Mouse (Mus musculus) urinary bladder, postnatal 4 days (tissue): ENCODE data around the gene Gm498.

Experiments used
- DNase-seq, 2 experiments: peaks; one replicate each; pipeline ENCODE4 v3.0.0; 2021 to 2022; ENCODE audit warnings: low spot score in 2 of 2

The Gm498 gene

DNA sequence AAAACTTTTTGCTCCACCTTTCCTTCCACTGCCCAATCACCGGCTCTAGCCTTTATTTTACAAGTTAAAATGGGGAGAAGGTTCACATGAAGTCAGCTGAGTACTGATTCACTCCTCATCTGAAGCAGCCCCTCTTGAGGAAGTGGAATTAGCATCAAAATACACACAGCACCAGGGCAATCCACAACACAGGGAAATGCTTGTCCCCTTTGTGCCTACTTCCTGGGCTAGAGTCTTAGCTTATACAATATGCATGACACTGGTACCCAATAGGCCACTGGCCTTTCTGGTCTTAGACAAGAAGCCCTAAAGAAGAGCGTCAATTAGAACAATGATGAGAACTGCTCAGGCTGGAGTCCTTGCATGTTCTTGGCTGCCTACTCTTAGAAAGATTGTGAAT, 25.7 kb downstream of the Gm498 start:
- no peak for DNase-seq

DNA sequence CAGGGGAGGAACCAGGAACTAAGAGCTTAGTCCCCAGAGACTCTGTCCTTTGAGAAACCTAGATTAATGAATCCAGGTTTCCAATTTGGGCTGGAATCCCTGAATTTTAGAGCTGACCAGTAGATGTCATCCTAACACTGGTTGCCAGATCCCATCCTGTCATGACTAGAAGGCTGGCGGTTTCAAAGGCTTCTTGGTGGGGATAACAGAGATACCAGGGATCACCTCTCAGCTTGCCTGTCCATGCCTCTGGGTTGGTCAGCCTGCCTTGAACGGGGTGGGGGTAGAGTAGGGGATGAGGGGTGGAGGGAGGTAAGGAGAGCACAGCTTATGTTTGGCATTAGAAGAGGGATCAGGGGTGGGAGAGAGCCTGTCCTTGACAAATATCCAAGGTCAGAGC, 34.0 kb downstream of the Gm498 start:
- DNase-seq: no peak

- no peak for DNase-seq
These were observed 38.5 kb downstream of the Gm498 start for GRCm38 (mm10) chr7:143905176-143905575.

- DNase-seq: no peak
These were observed 39.0 kb downstream of the Gm498 start for GRCm38 (mm10) chr7:143905606-143906005.

- DNase-seq: no peak
These were observed 47.0 kb downstream of the Gm498 start for GRCm38 (mm10) chr7:143913611-143914010.

GRCm38 (mm10) chr7:143919031-143919679, 52.5 kb downstream of the Gm498 start:
- DNase-seq: no peak

DNA sequence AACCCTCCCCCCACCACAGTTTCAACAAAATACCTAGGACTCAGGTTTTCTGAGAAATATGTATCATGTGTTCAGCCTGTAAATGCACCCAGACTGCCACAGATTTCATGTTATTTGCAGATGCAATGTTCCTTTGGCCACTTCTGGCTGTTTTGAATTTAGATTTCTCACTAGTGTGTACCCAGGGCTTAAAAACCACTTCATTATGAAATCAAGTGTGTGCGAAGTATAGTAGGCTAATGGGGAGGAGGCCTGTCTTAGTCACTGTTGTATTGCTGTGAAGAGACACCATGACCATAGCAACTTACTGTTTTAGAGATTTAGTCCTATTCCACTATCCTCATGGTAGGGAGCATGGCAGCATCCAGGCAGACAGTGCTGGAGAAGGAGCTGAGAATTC, 63.3 kb downstream of the Gm498 start:
- no peak for DNase-seq

- no peak for DNase-seq
These were observed 72.0 kb downstream of the Gm498 start for GRCm38 (mm10) chr7:143938647-143939046.

GRCm38 (mm10) chr7:143939476-143939875, 72.8 kb downstream of the Gm498 start:
- no peak for DNase-seq

GRCm38 (mm10) chr7:143942941-143943691, 76.5 kb downstream of the Gm498 start:
- no peak for DNase-seq

- peak in 1 of 2 experiments; percentile 25 for DNase-seq
These were observed 77.9 kb downstream of the Gm498 start for GRCm38 (mm10) chr7:143944421-143944980.
